Mouse (Mus musculus) C2C12 (cell line): Measurements from ENCODE around the gene Fbxo48. TPM values are rescaled to one million over a fixed set of nuclear protein-coding genes. Genes with fewer than 3 reads are reported as not detected.

Experiments used
- H3K27me3 ChIP-seq: one replicate; pipeline ENCODE4 v1.6.1; 2011; ENCODE audit not compliant: control insufficient read depth, insufficient read depth, insufficient read length
- H3K36me3 ChIP-seq: one replicate; pipeline ENCODE4 v1.6.1; 2011; ENCODE audit not compliant: control insufficient read depth, insufficient read depth
- H3K4me3 ChIP-seq: one replicate; pipeline ENCODE4 v1.5.1; 2011; ENCODE audit warnings: mild to moderate bottlenecking, control low read depth; ENCODE audit not compliant: poor library complexity, insufficient read depth, severe bottlenecking
- H3K79me2 ChIP-seq: one replicate; pipeline ENCODE4 v1.6.1; 2011; ENCODE audit not compliant: control insufficient read depth, insufficient read depth
- H3K79me3 ChIP-seq: one replicate; pipeline ENCODE4 v1.6.1; 2011; ENCODE audit warnings: low read depth, control low read depth
- H3ac ChIP-seq: one replicate; pipeline ENCODE3; 2011; ENCODE audit warnings: low read depth; ENCODE audit not compliant: control insufficient read depth, insufficient read length
- CEBPB ChIP-seq: IDR thresholded peaks from one replicate; pipeline ENCODE4 v1.6.1; 2011; ENCODE audit warnings: low read depth, mild to moderate bottlenecking, control low read depth, moderate library complexity
- CTCF ChIP-seq: IDR thresholded peaks from one replicate; pipeline ENCODE4 v1.5.1; 2011; ENCODE audit not compliant: control insufficient read depth, insufficient read depth, insufficient read length
- FOSL1 ChIP-seq: IDR thresholded peaks from one replicate; pipeline ENCODE4 v1.8.0; 2011; ENCODE audit warnings: mild to moderate bottlenecking, low read length; ENCODE audit not compliant: poor library complexity, insufficient read depth, severe bottlenecking
- MAX ChIP-seq: IDR thresholded peaks from one replicate; pipeline ENCODE4 v1.6.1; 2011; ENCODE audit warnings: mild to moderate bottlenecking, control low read depth
- MYOD1 ChIP-seq: IDR thresholded peaks from one replicate; pipeline ENCODE4 v1.6.1; 2011; ENCODE audit warnings: low read depth; ENCODE audit not compliant: control insufficient read depth, insufficient read length
- MYOG ChIP-seq: IDR thresholded peaks from one replicate; pipeline ENCODE4 v1.6.1; 2011; ENCODE audit not compliant: control insufficient read depth, insufficient read length; ENCODE audit errors: extremely low read depth
- USF1 ChIP-seq: IDR thresholded peaks from one replicate; pipeline ENCODE4 v1.6.1; 2011; ENCODE audit warnings: low read depth, mild to moderate bottlenecking, control low read depth, moderate library complexity
- polyA plus RNA-seq: library from polyadenylated mRNA; unstranded; fragments of >200 nt; fragmentation: generic; extraction: Trizol; gene quantifications from one replicate; pipeline ENCODE4 v1.2.1, GENCODE M21; 2012; ENCODE audit warnings: missing spikeins

Gene Fbxo48
- polyA plus RNA-seq, 1 experiment, result 0.69 TPM

- Histone ChIP-seq H3K79me3 (no peaks in the 10 kb centered on the region), H3ac (no peak overlapping the region), H3K79me2 (no peaks in the 10 kb centered on the region), H3K27me3 (no peaks in the 10 kb centered on the region), H3K4me3 (no peak overlapping the region), H3K36me3 (no peaks in the 10 kb centered on the region)
- TF ChIP-seq CTCF, result no peak
- no peak for TF ChIP-seq CEBPB
- TF ChIP-seq MYOD1, result no peak
- no peak for TF ChIP-seq USF1
- no peak for TF ChIP-seq MAX
- no peak for TF ChIP-seq MYOG
- TF ChIP-seq FOSL1, result no peak
Measured at GRCm38 (mm10) chr11:16914756-16915155, 36.4 kb upstream of the Fbxo48 start.

GRCm38 (mm10) chr11:16915850-16916249, 35.3 kb upstream of the Fbxo48 start:
- TF ChIP-seq FOSL1, result no peak
- TF ChIP-seq MYOD1, result no peak
- TF ChIP-seq CTCF, result no peak
- TF ChIP-seq CEBPB, result no peak
- TF ChIP-seq MAX, result no peak
- TF ChIP-seq USF1, result no peak
- no peak for TF ChIP-seq MYOG
- Histone ChIP-seq H3K79me2 (no peaks in the 10 kb centered on the region), H3K4me3 (no peak overlapping the region), H3K27me3 (no peaks in the 10 kb centered on the region), H3K36me3 (no peaks in the 10 kb centered on the region), H3ac (no peak overlapping the region), H3K79me3 (no peaks in the 10 kb centered on the region)

- Histone ChIP-seq H3K4me3 (no peak overlapping the region), H3K27me3 (no peaks in the 10 kb centered on the region), H3K79me2 (no peaks in the 10 kb centered on the region), H3K79me3 (no peaks in the 10 kb centered on the region), H3K36me3 (no peaks in the 10 kb centered on the region), H3ac (no peak overlapping the region)
- TF ChIP-seq USF1 (no peak), MYOG (no peak), CEBPB (no peak), CTCF (no peak), MYOD1 (no peak), MAX (no peak), FOSL1 (no peak)
Measured at GRCm38 (mm10) chr11:16917512-16917911, 33.7 kb upstream of the Fbxo48 start.

GRCm38 (mm10) chr11:16932159-16932558, 19.0 kb upstream of the Fbxo48 start:
- H3K79me2 ChIP-seq, result no peaks in the 10 kb centered on the region
- no peak overlapping the region for H3K4me3 ChIP-seq
- TF ChIP-seq CTCF, result no peak
- H3K36me3 ChIP-seq, result no peaks in the 10 kb centered on the region
- no peaks in the 10 kb centered on the region for H3K27me3 ChIP-seq
- no peaks in the 10 kb centered on the region for H3K79me3 ChIP-seq
- no peak overlapping the region for H3ac ChIP-seq

- TF ChIP-seq CTCF (no peak), USF1 (no peak), MAX (no peak), CEBPB (no peak), MYOG (no peak), MYOD1 (no peak), FOSL1 (no peak)
- no peaks in the 10 kb centered on the region for H3K27me3 ChIP-seq
- H3K36me3 ChIP-seq, result no peaks in the 10 kb centered on the region
- H3K79me3 ChIP-seq, result no peaks in the 10 kb centered on the region
- H3K4me3 ChIP-seq, result no peak overlapping the region
- H3ac ChIP-seq, result no peak overlapping the region
- no peaks in the 10 kb centered on the region for H3K79me2 ChIP-seq
Measured at GRCm38 (mm10) chr11:16935577-16936236, 15.5 kb upstream of the Fbxo48 start.

GRCm38 (mm10) chr11:16941103-16941793, 9.9 kb upstream of the Fbxo48 start:
- H3K27me3 ChIP-seq, result no peaks in the 10 kb centered on the region
- no peaks in the 10 kb centered on the region for H3K79me2 ChIP-seq
- TF ChIP-seq MYOG, result no peak
- TF ChIP-seq MAX, result no peak
- TF ChIP-seq CTCF, result no peak
- TF ChIP-seq USF1, result no peak
- TF ChIP-seq CEBPB, result no peak
- no peak for TF ChIP-seq MYOD1
- no peak for TF ChIP-seq FOSL1

More at GRCm38 (mm10) chr11:16941103-16941793, 9.9 kb upstream of the Fbxo48 start:
- no peak overlapping the region for H3ac ChIP-seq
- H3K36me3 ChIP-seq, result no peaks in the 10 kb centered on the region
- H3K4me3 ChIP-seq, result no peak overlapping the region
- no peaks in the 10 kb centered on the region for H3K79me3 ChIP-seq
